Mouse (Mus musculus): Measurements from ENCODE around the gene Hddc3. TPM values are rescaled to one million over a fixed set of nuclear protein-coding genes. Genes with fewer than 3 reads are reported as not detected.

Gene Hddc3
- polyA plus RNA-seq, 1 experiment from 2014 or later = 20.2 TPM

GRCm38 (mm10) chr7:80350808-80351207, 7.9 kb downstream of the Hddc3 start:
- H3K4me3 ChIP-seq (replicated peaks; ENCODE audit: low read depth, low read length) = no peak overlapping the region
- H3K9ac ChIP-seq (ENCODE audit: low read depth, low read length) = no peak overlapping the region
- DNase-seq (ENCODE audit: low spot score) (no peak), ATAC-seq (replicated peaks; ENCODE audit: low FRiP score, low read depth) (no peak)
- H3K27me3 ChIP-seq (ENCODE audit: insufficient read depth, low read length) = no peaks in the 10 kb centered on the region
- no peak overlapping the region for H3K4me2 ChIP-seq (ENCODE audit: low read length)
- H3K4me1 ChIP-seq (replicated peaks; ENCODE audit: insufficient read depth, low read length) = peaks cover 8% of the 10 kb centered on the region; the same call in 1 of the 2 replicates
- no peak for TF ChIP-seq CTCF (IDR thresholded peaks at IDR 0.05; ENCODE audit: low read depth)
- 82% methylated on average over 2 of the region's 2 CpGs for WGBS
- H3K9me3 ChIP-seq (replicated peaks; ENCODE audit: low read length) = no peaks in the 10 kb centered on the region
- H3K36me3 ChIP-seq (ENCODE audit: insufficient read depth, low read length) = peaks cover 28% of the 10 kb centered on the region
- H3K27ac ChIP-seq = no peak overlapping the region

DNA sequence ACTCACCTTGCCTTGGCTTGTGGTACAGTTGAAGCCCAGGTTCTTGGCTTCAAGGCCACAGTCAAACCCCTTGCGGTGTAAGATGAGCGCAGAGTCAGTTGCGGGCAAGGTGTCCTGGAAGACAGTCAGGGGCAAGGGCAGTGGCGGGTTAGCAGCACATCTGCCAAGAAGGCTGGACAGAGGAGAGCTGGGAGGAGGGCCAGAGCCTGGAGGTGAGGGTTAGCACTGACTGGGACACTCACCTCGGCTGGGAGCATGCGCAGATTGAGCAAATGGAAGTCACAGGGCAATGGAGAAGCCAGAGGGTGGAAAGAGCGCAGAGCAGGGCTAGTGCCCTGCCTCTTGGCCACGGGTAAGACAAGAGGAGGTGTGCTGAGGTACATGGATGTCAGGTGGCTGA, 10.0 kb downstream of the Hddc3 start:
- TF ChIP-seq CTCF (IDR thresholded peaks at IDR 0.05; ENCODE audit: low read depth) = no peak

DNA sequence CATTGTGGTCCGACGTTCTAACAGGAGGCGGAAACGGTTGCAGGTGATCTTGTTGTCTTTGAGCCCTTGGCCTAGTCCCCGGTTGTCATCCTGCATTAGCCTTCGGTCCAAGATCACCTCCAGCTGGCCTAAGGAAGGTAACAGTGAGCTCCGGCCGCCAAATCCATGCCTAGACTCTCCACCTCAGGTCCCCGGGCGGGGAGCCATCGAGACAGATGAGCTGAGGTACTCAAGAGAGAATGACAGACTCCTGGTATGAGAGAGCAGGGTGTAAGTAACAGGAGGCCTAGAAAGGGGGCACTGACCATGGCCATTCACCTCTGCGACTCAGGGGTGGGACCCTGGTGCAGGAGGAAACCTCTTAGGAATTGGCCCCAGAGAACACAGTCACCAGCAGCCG, 13.4 kb downstream of the Hddc3 start:
- Histone ChIP-seq H3K4me1 (replicated peaks; ENCODE audit: insufficient read depth, low read length) (no peaks in the 10 kb centered on the region), H3K27ac (no peak overlapping the region), H3K27me3 (ENCODE audit: insufficient read depth, low read length) (no peaks in the 10 kb centered on the region), H3K36me3 (ENCODE audit: insufficient read depth, low read length) (peaks cover 60% of the 10 kb centered on the region), H3K4me2 (ENCODE audit: low read length) (no peak overlapping the region), H3K9ac (ENCODE audit: low read depth, low read length) (no peak overlapping the region), H3K4me3 (replicated peaks; ENCODE audit: low read depth, low read length) (no peak overlapping the region), H3K9me3 (replicated peaks; ENCODE audit: low read length) (no peaks in the 10 kb centered on the region)
- no peak for ATAC-seq (replicated peaks; ENCODE audit: low FRiP score, low read depth)
- no peak for TF ChIP-seq CTCF (IDR thresholded peaks at IDR 0.05; ENCODE audit: low read depth)
- WGBS = 87% methylated on average over 13 of the region's 13 CpGs
- no peak for DNase-seq (ENCODE audit: low spot score)

More for the DNA sequence above, 10.0 kb downstream of the Hddc3 start:
- WGBS = 94% methylated on average over 8 of the region's 8 CpGs
- Histone ChIP-seq H3K9ac (ENCODE audit: low read depth, low read length) (no peak overlapping the region), H3K27ac (no peak overlapping the region), H3K27me3 (ENCODE audit: insufficient read depth, low read length) (no peaks in the 10 kb centered on the region), H3K4me1 (replicated peaks; ENCODE audit: insufficient read depth, low read length) (no peaks in the 10 kb centered on the region), H3K9me3 (replicated peaks; ENCODE audit: low read length) (no peaks in the 10 kb centered on the region), H3K4me3 (replicated peaks; ENCODE audit: low read depth, low read length) (no peak overlapping the region), H3K4me2 (ENCODE audit: low read length) (no peak overlapping the region), H3K36me3 (ENCODE audit: insufficient read depth, low read length) (peaks cover 44% of the 10 kb centered on the region)
- DNase-seq (ENCODE audit: low spot score) = no peak
- ATAC-seq (replicated peaks; ENCODE audit: low FRiP score, low read depth) = no peak

DNA sequence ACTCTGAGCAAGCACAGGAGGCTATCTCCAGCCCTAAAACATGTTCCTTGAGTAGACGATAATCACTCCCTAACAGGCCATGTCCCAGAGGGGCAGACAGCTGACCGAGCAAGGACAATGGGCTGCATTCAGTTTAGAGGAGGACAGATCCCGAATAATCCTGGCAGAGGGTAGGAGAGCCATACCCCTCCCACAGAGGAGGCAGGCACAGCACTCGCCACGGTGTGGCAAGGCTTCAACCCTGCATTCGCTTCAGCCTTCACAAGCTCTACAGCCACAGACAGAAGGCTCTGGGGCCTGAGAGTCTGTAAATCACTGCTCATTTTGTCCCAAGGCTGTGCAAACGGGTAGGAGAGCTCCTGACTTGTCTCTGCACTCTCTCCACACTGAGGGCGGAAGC, 14.3 kb downstream of the Hddc3 start:
- H3K4me2 ChIP-seq (ENCODE audit: low read length) = no peak overlapping the region
- no peaks in the 10 kb centered on the region for H3K9me3 ChIP-seq (replicated peaks; ENCODE audit: low read length)
- WGBS = 59% methylated on average over 8 of the region's 8 CpGs
- DNase-seq (ENCODE audit: low spot score) = no peak
- peaks cover 62% of the 10 kb centered on the region for H3K36me3 ChIP-seq (ENCODE audit: insufficient read depth, low read length)
- H3K9ac ChIP-seq (ENCODE audit: low read depth, low read length) = no peak overlapping the region
- ATAC-seq (replicated peaks; ENCODE audit: low FRiP score, low read depth) = no peak
- H3K4me3 ChIP-seq (replicated peaks; ENCODE audit: low read depth, low read length) = no peak overlapping the region
- TF ChIP-seq CTCF (IDR thresholded peaks at IDR 0.05; ENCODE audit: low read depth) = no peak
- no peaks in the 10 kb centered on the region for H3K27me3 ChIP-seq (ENCODE audit: insufficient read depth, low read length)
- H3K27ac ChIP-seq = no peak overlapping the region
- H3K4me1 ChIP-seq (replicated peaks; ENCODE audit: insufficient read depth, low read length) = no peaks in the 10 kb centered on the region

- no peaks in the 10 kb centered on the region for H3K27me3 ChIP-seq (ENCODE audit: insufficient read depth, low read length)
- no peak overlapping the region for H3K9ac ChIP-seq (ENCODE audit: low read depth, low read length)
- H3K4me1 ChIP-seq (replicated peaks; ENCODE audit: insufficient read depth, low read length) = no peaks in the 10 kb centered on the region
- DNase-seq (ENCODE audit: low spot score) = no peak
- H3K36me3 ChIP-seq (ENCODE audit: insufficient read depth, low read length) = peaks cover 61% of the 10 kb centered on the region
- no peaks in the 10 kb centered on the region for H3K9me3 ChIP-seq (replicated peaks; ENCODE audit: low read length)
- H3K27ac ChIP-seq = no peak overlapping the region
- H3K4me2 ChIP-seq (ENCODE audit: low read length) = no peak overlapping the region
- WGBS = 78% methylated on average over 4 of the region's 4 CpGs
- TF ChIP-seq CTCF (IDR thresholded peaks at IDR 0.05; ENCODE audit: low read depth) = no peak
- H3K4me3 ChIP-seq (replicated peaks; ENCODE audit: low read depth, low read length) = no peak overlapping the region
- ATAC-seq (replicated peaks; ENCODE audit: low FRiP score, low read depth) = no peak
These were observed 15.1 kb downstream of the Hddc3 start for GRCm38 (mm10) chr7:80358039-80358438.

DNA sequence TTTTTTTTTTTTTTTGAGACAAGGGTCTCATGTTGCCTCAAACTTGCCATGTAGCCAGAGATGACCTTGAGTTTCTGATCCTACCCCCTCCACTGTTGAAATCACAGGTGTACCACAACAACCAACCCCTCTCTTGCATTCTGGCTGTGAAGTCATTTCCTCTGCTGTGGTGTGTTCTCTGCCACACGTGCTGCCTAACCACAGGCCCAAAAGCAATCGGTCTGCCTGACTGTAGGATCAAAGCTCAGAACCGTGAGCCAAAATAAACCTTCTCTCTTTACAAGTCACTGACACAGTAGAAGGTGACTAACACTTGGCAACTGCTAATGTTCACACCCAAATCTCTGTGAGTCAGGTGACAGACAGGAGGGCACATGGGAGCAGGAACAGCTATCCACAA, 17.5 kb downstream of the Hddc3 start:
- no peak overlapping the region for H3K9ac ChIP-seq (ENCODE audit: low read depth, low read length)
- 63% methylated on average over 3 of the region's 3 CpGs for WGBS
- H3K9me3 ChIP-seq (replicated peaks; ENCODE audit: low read length) = no peaks in the 10 kb centered on the region
- H3K36me3 ChIP-seq (ENCODE audit: insufficient read depth, low read length) = peaks cover 62% of the 10 kb centered on the region
- H3K4me1 ChIP-seq (replicated peaks; ENCODE audit: insufficient read depth, low read length) = no peaks in the 10 kb centered on the region
- no peak for TF ChIP-seq CTCF (IDR thresholded peaks at IDR 0.05; ENCODE audit: low read depth)
- H3K27me3 ChIP-seq (ENCODE audit: insufficient read depth, low read length) = no peaks in the 10 kb centered on the region
- H3K4me3 ChIP-seq (replicated peaks; ENCODE audit: low read depth, low read length) = no peak overlapping the region
- no peak overlapping the region for H3K4me2 ChIP-seq (ENCODE audit: low read length)
- DNase-seq (ENCODE audit: low spot score) = no peak
- ATAC-seq (replicated peaks; ENCODE audit: low FRiP score, low read depth) = no peak
- no peak overlapping the region for H3K27ac ChIP-seq

DNA sequence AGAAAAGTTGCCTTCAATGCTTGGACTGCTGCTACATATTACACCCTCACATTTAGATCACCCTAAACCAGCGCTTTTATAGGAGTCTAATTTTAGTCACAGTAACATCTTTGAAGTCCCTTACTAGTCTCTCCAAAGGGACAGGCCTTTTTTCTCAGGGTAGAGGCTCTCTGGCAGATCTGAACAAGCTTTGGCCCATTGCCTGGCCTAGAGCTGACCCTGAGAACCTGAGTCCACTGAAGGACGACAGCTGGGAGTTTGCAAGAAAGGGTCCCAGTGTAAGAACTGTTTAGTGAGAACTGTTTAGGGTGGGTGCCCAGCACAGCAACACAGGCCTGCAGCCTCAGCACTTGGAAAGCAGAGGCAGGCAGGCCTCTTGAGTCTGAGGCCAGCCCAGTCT, 22.9 kb downstream of the Hddc3 start:
- Histone ChIP-seq H3K4me1 (replicated peaks; ENCODE audit: insufficient read depth, low read length) (peaks cover 15% of the 10 kb centered on the region), H3K27ac (no peak overlapping the region), H3K9ac (ENCODE audit: low read depth, low read length) (no peak overlapping the region), H3K9me3 (replicated peaks; ENCODE audit: low read length) (no peaks in the 10 kb centered on the region), H3K4me2 (ENCODE audit: low read length) (no peak overlapping the region), H3K27me3 (ENCODE audit: insufficient read depth, low read length) (no peaks in the 10 kb centered on the region), H3K36me3 (ENCODE audit: insufficient read depth, low read length) (peaks cover 45% of the 10 kb centered on the region; the same call in 1 of the 2 replicates), H3K4me3 (replicated peaks; ENCODE audit: low read depth, low read length) (no peak overlapping the region)
- TF ChIP-seq CTCF (IDR thresholded peaks at IDR 0.05; ENCODE audit: low read depth) = no peak
- WGBS = 55% methylated on average over 2 of the region's 2 CpGs
- ATAC-seq (replicated peaks; ENCODE audit: low FRiP score, low read depth) = no peak
- DNase-seq (ENCODE audit: low spot score) = peak; percentile 74

All from kidney, postnatal 0 days (tissue).